Mouse (Mus musculus): ENCODE results near the gene Uncx. TPM values are rescaled to one million over a fixed set of nuclear protein-coding genes. Genes with fewer than 3 reads are reported as not detected.

Uncx gene
- total and polyA plus RNA-seq, 2 experiments from 2014 or later = 2.8 to 5.8 TPM

- no peak for TF ChIP-seq CTCF (IDR thresholded peaks at IDR 0.05; ENCODE audit: low read depth)
- DNase-seq = no peak
- Histone ChIP-seq H3K4me1 (ENCODE audit: insufficient read depth) (no peaks in the 10 kb centered on the region), H3K27ac (ENCODE audit: low read depth, low read length) (no peak overlapping the region), H3K36me3 (ENCODE audit: insufficient read depth) (no peaks in the 10 kb centered on the region), H3K4me2 (ENCODE audit: low read depth) (no peak overlapping the region), H3K4me3 (ENCODE audit: low read depth, low read length) (no peak overlapping the region), H3K27me3 (ENCODE audit: insufficient read depth, low read length) (no peaks in the 10 kb centered on the region), H3K9ac (no peak overlapping the region), H3K9me3 (ENCODE audit: low read length) (no peaks in the 10 kb centered on the region)
- no peak for ATAC-seq
- WGBS = 59% methylated on average over 3 of the region's 3 CpGs
These were observed 49.6 kb downstream of the Uncx start for GRCm38 (mm10) chr5:139592850-139593249.

- Histone ChIP-seq H3K4me2 (ENCODE audit: low read depth) (peak overlapping the region; percentile 17; the same call in 1 of the 2 replicates), H3K9me3 (ENCODE audit: low read length) (no peaks in the 10 kb centered on the region), H3K36me3 (ENCODE audit: insufficient read depth) (no peaks in the 10 kb centered on the region), H3K27me3 (ENCODE audit: insufficient read depth, low read length) (no peaks in the 10 kb centered on the region), H3K9ac (no peak overlapping the region), H3K4me3 (ENCODE audit: low read depth, low read length) (no peak overlapping the region), H3K27ac (ENCODE audit: low read depth, low read length) (no peak overlapping the region), H3K4me1 (ENCODE audit: insufficient read depth) (no peaks in the 10 kb centered on the region)
- 14% methylated on average over 21 of the region's 21 CpGs for WGBS
- DNase-seq = no peak
- TF ChIP-seq CTCF (IDR thresholded peaks at IDR 0.05; ENCODE audit: low read depth) = no peak
- ATAC-seq = peak; percentile 36; the same call in 1 of the 2 replicates
These were observed 50.5 kb downstream of the Uncx start for GRCm38 (mm10) chr5:139593746-139594145.

- ATAC-seq (no peak), DNase-seq (no peak)
- Histone ChIP-seq H3K27ac (ENCODE audit: low read depth, low read length) (no peak overlapping the region), H3K9me3 (ENCODE audit: low read length) (no peaks in the 10 kb centered on the region), H3K36me3 (ENCODE audit: insufficient read depth) (no peaks in the 10 kb centered on the region), H3K4me3 (ENCODE audit: low read depth, low read length) (no peak overlapping the region), H3K4me2 (ENCODE audit: low read depth) (no peak overlapping the region), H3K9ac (no peak overlapping the region), H3K27me3 (ENCODE audit: insufficient read depth, low read length) (peaks cover 9% of the 10 kb centered on the region), H3K4me1 (ENCODE audit: insufficient read depth) (peaks cover 7% of the 10 kb centered on the region; the same call in 1 of the 2 replicates)
- WGBS = 64% methylated on average over 14 of the region's 14 CpGs
- TF ChIP-seq CTCF (IDR thresholded peaks at IDR 0.05; ENCODE audit: low read depth) = no peak
These were observed 51.7 kb downstream of the Uncx start for GRCm38 (mm10) chr5:139595001-139595400.

Other genes starting within 250 kb of the Uncx start
- gene Adap1, start 217.9 kb upstream of the Uncx start, total RNA-seq (2014; rRNA removed) = 188 and 200 TPM in 2 replicates
- gene Adap1, start 217.9 kb upstream of the Uncx start, polyA plus RNA-seq (2015; fragmentation: Nextera tagmentation; extraction: Ambion mirVana) = 114 and 128 TPM in 2 replicates
- gene Cox19, start 192.1 kb upstream of the Uncx start, total RNA-seq (2014; rRNA removed) = 108 and 109 TPM in 2 replicates
- 85.7 and 91.1 TPM in 2 replicates for gene Cox19, start 192.1 kb upstream of the Uncx start, polyA plus RNA-seq (2015; fragmentation: Nextera tagmentation; extraction: Ambion mirVana)
- gene Cyp2w1, start 190.9 kb upstream of the Uncx start, total RNA-seq (2014; rRNA removed) = not detected in 2 replicates
- gene Cyp2w1, start 190.9 kb upstream of the Uncx start, polyA plus RNA-seq (2015; fragmentation: Nextera tagmentation; extraction: Ambion mirVana) = not detected in 2 replicates
- 3.2 and 3.3 TPM in 2 replicates for gene Gpr146, start 165.8 kb upstream of the Uncx start, total RNA-seq (2014; rRNA removed)
- 2.4 and 2.8 TPM in 2 replicates for gene Gpr146, start 165.8 kb upstream of the Uncx start, polyA plus RNA-seq (2015; fragmentation: Nextera tagmentation; extraction: Ambion mirVana)
- not detected in 2 replicates for gene C130050O18Rik, start 138.2 kb upstream of the Uncx start, total RNA-seq (2014; rRNA removed)
- 0.13 TPM in 1 of 2 replicates, not detected in the other for gene C130050O18Rik, start 138.2 kb upstream of the Uncx start, polyA plus RNA-seq (2015; fragmentation: Nextera tagmentation; extraction: Ambion mirVana)
- gene Gper1, start 120.3 kb upstream of the Uncx start, total RNA-seq (2014; rRNA removed) = 6.8 and 9.1 TPM in 2 replicates
- gene Gper1, start 120.3 kb upstream of the Uncx start, polyA plus RNA-seq (2015; fragmentation: Nextera tagmentation; extraction: Ambion mirVana) = 6.8 and 8.1 TPM in 2 replicates
- 10.5 and 11.9 TPM in 2 replicates for gene 3110082I17Rik, start 83.0 kb upstream of the Uncx start, total RNA-seq (2014; rRNA removed)
- 17.4 and 19.4 TPM in 2 replicates for gene 3110082I17Rik, start 83.0 kb upstream of the Uncx start, polyA plus RNA-seq (2015; fragmentation: Nextera tagmentation; extraction: Ambion mirVana)
- 50.4 and 51.7 TPM in 2 replicates for gene Zfand2a, start 58.9 kb upstream of the Uncx start, total RNA-seq (2014; rRNA removed)
- gene Zfand2a, start 58.9 kb upstream of the Uncx start, polyA plus RNA-seq (2015; fragmentation: Nextera tagmentation; extraction: Ambion mirVana) = 23.9 and 29.8 TPM in 2 replicates
- 5.1 and 5.4 TPM in 2 replicates for gene Micall2, start 192.8 kb downstream of the Uncx start, total RNA-seq (2014; rRNA removed)
- 7.1 and 9.9 TPM in 2 replicates for gene Micall2, start 192.8 kb downstream of the Uncx start, polyA plus RNA-seq (2015; fragmentation: Nextera tagmentation; extraction: Ambion mirVana)
- gene Ints1, start 232.2 kb downstream of the Uncx start, total RNA-seq (2014; rRNA removed) = 103 and 119 TPM in 2 replicates
- 22.4 TPM in 2 replicates for gene Ints1, start 232.2 kb downstream of the Uncx start, polyA plus RNA-seq (2015; fragmentation: Nextera tagmentation; extraction: Ambion mirVana)
- gene Mafk, start 248.0 kb downstream of the Uncx start, total RNA-seq (2014; rRNA removed) = 19.7 and 23.2 TPM in 2 replicates
- 8.4 and 9.6 TPM in 2 replicates for gene Mafk, start 248.0 kb downstream of the Uncx start, polyA plus RNA-seq (2015; fragmentation: Nextera tagmentation; extraction: Ambion mirVana)

Measured in forebrain, postnatal 0 days (tissue).